Mouse (Mus musculus) kidney, postnatal 14 days (tissue): ENCODE measurements around the gene Icam4.
"Not testable (repeated sequence)": the region's sequence is repeated elsewhere in the genome, so short reads cannot be mapped to it uniquely, and the experiment has no call there.

Experiments used
- DNase-seq: peaks from one replicate; pipeline ENCODE4 v3.0.0; 2022; ENCODE audit warnings: mixed read lengths

Gene Icam4

GRCm38 (mm10) chr9:21036161-21036560, 7.0 kb downstream of the Icam4 start:
- no peak for DNase-seq

DNA sequence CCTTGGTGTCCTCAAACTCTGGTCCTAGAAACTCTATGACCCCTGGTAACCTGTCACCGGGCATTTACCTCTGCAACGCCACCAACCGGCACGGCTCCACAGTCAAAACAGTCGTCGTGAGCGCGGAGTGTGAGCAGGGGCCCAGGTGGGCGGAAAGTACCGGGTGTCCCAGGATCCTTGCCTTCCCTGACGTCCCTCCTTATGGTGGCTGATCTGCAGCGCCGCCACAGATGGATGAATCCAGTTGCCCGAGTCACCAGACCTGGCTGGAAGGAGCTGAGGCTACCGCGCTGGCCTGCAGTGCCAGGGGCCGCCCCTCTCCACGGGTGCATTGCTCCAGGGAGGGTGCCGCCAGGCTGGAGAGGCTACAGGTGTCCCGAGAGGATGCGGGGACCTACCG, 7.5 kb downstream of the Icam4 start:
- DNase-seq, result no peak

GRCm38 (mm10) chr9:21037481-21037891, 8.3 kb downstream of the Icam4 start:
- peak; percentile 67 for DNase-seq

DNA sequence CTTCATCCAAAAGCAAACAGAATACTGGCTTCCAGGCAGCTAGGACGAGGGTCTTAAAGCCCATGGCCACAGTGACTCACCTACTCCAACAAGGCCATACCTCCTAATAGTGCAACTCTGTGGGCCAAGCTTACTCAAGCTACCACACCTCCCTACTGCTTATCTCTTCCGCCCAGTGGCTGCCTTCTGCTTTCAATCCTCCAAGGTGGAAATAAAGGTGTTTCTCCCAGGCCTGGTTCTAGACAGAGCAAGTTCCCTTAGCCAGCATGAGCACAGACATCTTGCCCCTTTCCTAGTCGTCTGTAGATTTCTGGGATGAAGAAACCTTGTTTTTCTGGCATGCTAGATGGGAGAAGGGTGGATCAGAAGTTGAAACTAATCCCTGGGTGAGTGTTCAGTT, 10.6 kb downstream of the Icam4 start:
- DNase-seq, result no peak

DNA sequence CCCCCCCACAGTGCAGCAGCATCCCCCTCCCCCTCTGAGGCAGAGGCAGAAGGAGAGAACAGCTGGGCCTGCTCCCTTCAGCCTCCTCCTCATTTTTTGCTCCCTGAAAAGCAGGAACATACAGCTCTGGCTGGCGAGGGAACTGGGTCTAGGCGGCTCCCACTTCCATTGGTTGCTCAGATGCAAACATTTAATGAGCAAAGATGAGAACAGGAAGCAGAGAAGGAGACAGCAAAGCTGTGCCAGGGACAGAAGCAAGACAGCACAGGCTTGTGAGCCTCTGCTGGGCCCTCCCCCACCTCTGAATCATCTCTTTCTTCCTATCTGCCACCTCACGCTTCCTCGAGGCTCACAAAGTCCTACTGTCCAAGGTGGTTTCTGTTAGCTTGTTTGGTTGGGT, 12.1 kb downstream of the Icam4 start:
- DNase-seq, result no peak

GRCm38 (mm10) chr9:21043563-21043962, 14.4 kb downstream of the Icam4 start:
- DNase-seq, result no peak

GRCm38 (mm10) chr9:21044785-21045184, 15.6 kb downstream of the Icam4 start:
- DNase-seq, result not testable (repeated sequence)

- DNase-seq, result no peak
These were observed 16.1 kb downstream of the Icam4 start for GRCm38 (mm10) chr9:21045235-21045634.

- no peak for DNase-seq
These were observed 22.4 kb downstream of the Icam4 start for GRCm38 (mm10) chr9:21051578-21051977.

DNA sequence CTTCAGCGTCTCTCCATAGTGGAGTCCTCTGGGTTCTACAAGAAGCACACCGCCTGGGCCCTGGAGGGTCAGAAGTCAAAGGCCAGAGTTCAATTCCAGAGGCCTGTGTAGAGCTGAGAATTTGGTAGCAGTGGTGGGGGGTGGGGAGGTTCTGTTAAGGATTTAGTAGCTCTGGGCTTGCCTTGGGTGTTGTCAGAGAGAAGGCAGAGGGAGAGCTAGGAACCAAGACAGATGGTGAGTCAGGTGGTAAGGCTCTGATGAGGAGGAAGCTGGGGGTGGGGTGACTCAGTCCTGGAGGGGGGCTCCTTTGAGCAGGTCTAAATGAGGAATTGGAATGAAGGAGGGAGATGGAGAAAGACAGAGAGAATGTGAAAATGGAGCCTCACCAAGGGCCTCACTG, 33.8 kb downstream of the Icam4 start:
- DNase-seq, result no peak

DNA sequence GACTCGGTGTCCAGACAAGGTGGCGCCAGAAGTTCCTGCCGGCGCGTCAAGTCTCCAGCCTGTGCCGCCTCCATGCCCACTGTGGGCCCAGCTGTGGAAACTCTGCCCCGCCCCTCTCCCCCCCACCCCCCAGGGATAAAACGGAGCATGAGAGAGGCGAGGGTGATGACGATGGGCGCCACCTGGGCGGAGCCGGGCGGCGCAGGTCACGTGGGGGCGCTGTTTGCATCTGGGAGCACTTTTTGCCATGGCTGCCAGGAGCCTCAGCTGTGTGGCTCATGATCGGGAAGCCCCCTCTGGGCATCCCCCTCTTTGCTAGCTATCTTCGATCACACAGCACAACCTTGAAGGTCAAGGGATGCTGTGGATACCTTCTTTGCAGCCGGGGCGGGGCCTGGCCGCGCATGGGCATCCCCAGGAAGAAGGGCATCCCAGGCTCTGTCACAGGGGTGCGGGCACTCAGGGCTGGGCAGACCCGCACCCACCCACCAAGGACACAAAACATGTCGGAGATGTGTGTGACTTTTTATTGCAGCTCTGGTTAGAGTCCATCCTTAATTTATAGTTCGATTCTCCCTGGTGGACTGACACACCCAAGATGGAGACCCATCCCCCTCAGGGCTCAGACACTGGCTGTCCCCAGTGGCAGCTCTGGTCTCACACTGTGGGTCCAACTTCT, 38.0 kb downstream of the Icam4 start, which contains the start of gene Zglp1:
Gene Zglp1, minus strand, starts transcription at position 88 of the 679 bp plus-strand sequence.
- no peak for DNase-seq

DNA sequence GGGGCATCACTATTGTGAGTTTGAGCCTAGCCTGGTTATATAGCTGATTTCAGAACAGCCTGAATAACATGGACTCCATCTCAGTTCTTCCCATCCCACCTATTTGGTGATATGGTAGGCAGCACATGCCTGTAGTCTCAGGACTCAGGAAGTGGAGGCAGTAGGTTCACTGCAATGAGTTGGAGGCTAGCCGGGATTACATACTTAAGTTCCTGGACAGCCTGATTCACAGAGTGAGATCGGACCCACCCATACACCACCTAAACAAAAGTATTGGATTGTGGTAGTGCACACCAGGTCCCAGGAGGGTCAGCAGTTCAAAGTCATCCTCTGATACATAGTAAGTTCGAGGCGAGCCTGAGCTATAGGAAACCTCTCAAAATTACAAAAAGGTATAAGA, 43.5 kb downstream of the Icam4 start:
- DNase-seq, result no peak

GRCm38 (mm10) chr9:21073044-21073840, 44.1 kb downstream of the Icam4 start, which contains the start of the genes Gm49373 and Fdx1l:
Gene Gm49373, minus strand, starts transcription at chr9:21073096.
Gene Fdx1l, minus strand, starts transcription at chr9:21073614.
- peak; percentile 94 for DNase-seq

GRCm38 (mm10) chr9:21074173-21074572, 45.0 kb downstream of the Icam4 start:
- DNase-seq, result no peak

GRCm38 (mm10) chr9:21075625-21076024, 46.5 kb downstream of the Icam4 start:
- DNase-seq, result no peak
